Mouse (Mus musculus) inflammation-experienced regulatory T-cells, adult 16 weeks (primary cell): Measurements from ENCODE around the gene Wipf2. TPM values are rescaled to one million over a fixed set of nuclear protein-coding genes. Genes with fewer than 3 reads are reported as not detected.

Experiments used
- polyA plus RNA-seq: library from polyadenylated mRNA; unstranded; fragments of 100-300 nt; shearing (Covaris generic); gene quantifications from one replicate; pipeline ENCODE4 v1.2.1, GENCODE M21; 2017

Gene Wipf2
- polyA plus RNA-seq, result 4.1 TPM

GRCm38 (mm10) chr11:98863028-98863750, at the start of gene Wipf2:
Wipf2 (plus strand) TSS chr11:98863638.

GRCm38 (mm10) chr11:98836651-98837141, 26.7 kb upstream of the Wipf2 start, which contains the start of gene Rapgefl1:
Rapgefl1 (plus strand) TSS chr11:98836785.

GRCm38 (mm10) chr11:98907437-98908173, 44.2 kb downstream of the Wipf2 start, which contains the start of gene Cdc6:
Cdc6 (plus strand) TSS chr11:98907801.

GRCm38 (mm10) chr11:98927438-98928076, 64.1 kb downstream of the Wipf2 start, which contains the start of gene Rara:
Rara (plus strand) TSS chr11:98927818.

Other genes starting within 250 kb of the Wipf2 start
- gene Gm12355, start 238.0 kb upstream of the Wipf2 start, polyA plus RNA-seq, result 4.4 TPM
- not detected for gene Gsdma3, start 237.3 kb upstream of the Wipf2 start, polyA plus RNA-seq
- gene Gsdma2, start 216.9 kb upstream of the Wipf2 start, polyA plus RNA-seq, result not detected
- gene Gsdma, start 199.3 kb upstream of the Wipf2 start, polyA plus RNA-seq, result not detected
- 115 TPM for gene Psmd3, start 181.1 kb upstream of the Wipf2 start, polyA plus RNA-seq
- not detected for gene Csf3, start 162.4 kb upstream of the Wipf2 start, polyA plus RNA-seq
- 70.6 TPM for gene Med24, start 134.2 kb upstream of the Wipf2 start, polyA plus RNA-seq
- 6.0 TPM for gene Thra, start 123.0 kb upstream of the Wipf2 start, polyA plus RNA-seq
- gene Nr1d1, start 88.3 kb upstream of the Wipf2 start, polyA plus RNA-seq, result 10.0 TPM
- 14.0 TPM for gene Msl1, start 68.1 kb upstream of the Wipf2 start, polyA plus RNA-seq
- 15.3 TPM for gene Casc3, start 58.7 kb upstream of the Wipf2 start, polyA plus RNA-seq
- 0.18 TPM for gene Rapgefl1, start 26.9 kb upstream of the Wipf2 start, polyA plus RNA-seq
- gene Cdc6, start 44.2 kb downstream of the Wipf2 start, polyA plus RNA-seq, result 6.9 TPM
- gene Rara, start 64.2 kb downstream of the Wipf2 start, polyA plus RNA-seq, result 45.5 TPM
- not detected for gene Gjd3, start 119.4 kb downstream of the Wipf2 start, polyA plus RNA-seq
- 29.5 TPM for gene Top2a, start 160.6 kb downstream of the Wipf2 start, polyA plus RNA-seq
- 34.6 TPM for gene Igfbp4, start 177.6 kb downstream of the Wipf2 start, polyA plus RNA-seq
- gene Tns4, start 225.7 kb downstream of the Wipf2 start, polyA plus RNA-seq, result not detected